Mouse (Mus musculus): ENCODE measurements around the gene Gm28053.

Gene Gm28053

GRCm38 (mm10) chr6:48692962-48693361 is 25.4 kb upstream of the Gm28053 start:
- DNase-seq (ENCODE audit: low spot score in 2 of 2), result no peak

GRCm38 (mm10) chr6:48696830-48697554 is 21.4 kb upstream of the Gm28053 start:
- no peak for DNase-seq (ENCODE audit: low spot score in 2 of 2)

- DNase-seq (ENCODE audit: low spot score in 2 of 2), result no peak
Measured at GRCm38 (mm10) chr6:48697555-48697930, 20.9 kb upstream of the Gm28053 start.

- no peak for DNase-seq (ENCODE audit: low spot score in 2 of 2)
Measured at GRCm38 (mm10) chr6:48698066-48698856, 20.1 kb upstream of the Gm28053 start.

GRCm38 (mm10) chr6:48698888-48699287 is 19.5 kb upstream of the Gm28053 start:
- DNase-seq (ENCODE audit: low spot score in 2 of 2), result no peak

GRCm38 (mm10) chr6:48700251-48701075 is 17.9 kb upstream of the Gm28053 start:
- DNase-seq (ENCODE audit: low spot score in 2 of 2), result no peak

- no peak for DNase-seq (ENCODE audit: low spot score in 2 of 2)
Measured at GRCm38 (mm10) chr6:48702146-48702545, 16.3 kb upstream of the Gm28053 start.

GRCm38 (mm10) chr6:48702601-48703000 is 15.8 kb upstream of the Gm28053 start:
- no peak for DNase-seq (ENCODE audit: low spot score in 2 of 2)

- no peak for DNase-seq (ENCODE audit: low spot score in 2 of 2)
Measured at GRCm38 (mm10) chr6:48704146-48704545, 14.3 kb upstream of the Gm28053 start.

- DNase-seq (ENCODE audit: low spot score in 2 of 2), result no peak
Measured at GRCm38 (mm10) chr6:48706130-48706529, 12.3 kb upstream of the Gm28053 start.

- no peak for DNase-seq (ENCODE audit: low spot score in 2 of 2)
Measured at GRCm38 (mm10) chr6:48720326-48720725, 1.9 kb downstream of the Gm28053 start.

GRCm38 (mm10) chr6:48723468-48723867 is 5.1 kb downstream of the Gm28053 start:
- DNase-seq (ENCODE audit: low spot score in 2 of 2), result no peak

GRCm38 (mm10) chr6:48725476-48725875 is 7.1 kb downstream of the Gm28053 start:
- DNase-seq (ENCODE audit: low spot score in 2 of 2), result no peak

GRCm38 (mm10) chr6:48727761-48728160 is 9.4 kb downstream of the Gm28053 start:
- DNase-seq (ENCODE audit: low spot score in 2 of 2), result no peak

- DNase-seq (ENCODE audit: low spot score in 2 of 2), result no peak
Measured at GRCm38 (mm10) chr6:48732864-48733304, 14.5 kb downstream of the Gm28053 start.

- DNase-seq (ENCODE audit: low spot score in 2 of 2), result no peak
Measured at GRCm38 (mm10) chr6:48733660-48734059, 15.3 kb downstream of the Gm28053 start.

GRCm38 (mm10) chr6:48737053-48737452 is 18.6 kb downstream of the Gm28053 start:
- no peak for DNase-seq (ENCODE audit: low spot score in 2 of 2)

GRCm38 (mm10) chr6:48737688-48738087 is 19.3 kb downstream of the Gm28053 start:
- no peak for DNase-seq (ENCODE audit: low spot score in 2 of 2)

- DNase-seq (ENCODE audit: low spot score in 2 of 2), result no peak
Measured at GRCm38 (mm10) chr6:48738961-48739779, 20.8 kb downstream of the Gm28053 start, which contains the start of gene Gimap1. Gene Gimap1, plus strand, starts transcription at chr6:48739054.

GRCm38 (mm10) chr6:48739780-48740055 is 21.3 kb downstream of the Gm28053 start:
- DNase-seq (ENCODE audit: low spot score in 2 of 2), result no peak

GRCm38 (mm10) chr6:48740501-48741169 is 22.2 kb downstream of the Gm28053 start:
- no peak for DNase-seq (ENCODE audit: low spot score in 2 of 2)
